Mouse (Mus musculus) Patski (cell line): Measurements from ENCODE around the gene Arx. TPM values are rescaled to one million over a fixed set of nuclear protein-coding genes. Genes with fewer than 3 reads are reported as not detected.

ENCODE experiments used
- ATAC-seq: fragments of 100-300 bp; one replicate; pipeline ENCODE4 v1.8.0; 2021
- CTCF ChIA-PET: fragments of 350-600 bp; sonication (Branson Sonifier 250); formaldehyde crosslinking; loops from one replicate; lab custom pipeline; 2022; ENCODE audit warnings: inconsistent platforms; lab: Charles Lee
- POLR2A ChIA-PET: fragments of 350-600 bp; sonication (Branson Sonifier 250); formaldehyde crosslinking; loops from one replicate; lab custom pipeline; 2022; ENCODE audit warnings: antibody characterized with exemption, inconsistent platforms; lab: Charles Lee
- DNase-seq: peaks from one replicate; pipeline ENCODE4 v3.0.0-alpha.2; 2011; ENCODE audit warnings: low read depth, low spot score
- H3K27me3 ChIP-seq: fragments of 371-371 bp; one replicate; pipeline ENCODE4 v1.5.1; 2021
- CTCF ChIP-seq: fragments of 100-300 bp; IDR thresholded peaks from one replicate; pipeline ENCODE4 v1.5.1; 2021
- in situ Hi-C: fragments of 300-500 bp; cut with MboI; formaldehyde crosslinking; loops from 3 replicates; pipeline ENCODE4 v1.11.1; 2018; ENCODE audit warnings: low pct_unique_long_range_greater_than_20kb, mixed read lengths
- polyA plus RNA-seq: library from polyadenylated mRNA; unstranded; gene quantifications from one replicate; pipeline ENCODE4 v1.2.3, GENCODE M21; 2021

The Arx gene
- polyA plus RNA-seq, 1 experiment from 2014 or later, result 0.04 TPM

DNA sequence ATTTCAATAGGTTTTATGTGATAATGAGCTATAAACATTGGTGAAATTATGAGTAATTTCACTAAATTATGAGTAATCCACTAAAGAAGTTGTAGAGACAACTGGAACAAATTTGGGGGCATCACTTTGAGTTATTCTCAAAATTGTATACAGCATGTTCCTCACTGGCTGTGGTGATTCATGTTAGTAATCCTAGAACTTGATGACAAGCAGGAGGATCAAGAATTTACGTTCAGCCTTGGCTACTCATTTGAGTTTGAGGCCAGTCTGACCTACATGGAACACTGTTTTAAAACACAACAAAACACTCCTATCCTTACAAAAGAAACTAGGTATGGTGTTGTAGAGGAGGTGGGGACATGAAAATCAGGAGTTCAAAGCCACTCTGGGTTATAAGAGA, 35.1 kb downstream of the Arx start:
- in situ Hi-C loops, result no loop called here
- POLR2A ChIA-PET, result no interaction called here
- no peak for ATAC-seq
- H3K27me3 ChIP-seq, result peaks cover 31% of the 10 kb centered on the region
- DNase-seq, result no peak
- TF ChIP-seq CTCF, result no peak
- CTCF ChIA-PET, result no interaction called here
